Mouse (Mus musculus): Measurements from ENCODE around the gene Pcbp2.

The Pcbp2 gene

DNA sequence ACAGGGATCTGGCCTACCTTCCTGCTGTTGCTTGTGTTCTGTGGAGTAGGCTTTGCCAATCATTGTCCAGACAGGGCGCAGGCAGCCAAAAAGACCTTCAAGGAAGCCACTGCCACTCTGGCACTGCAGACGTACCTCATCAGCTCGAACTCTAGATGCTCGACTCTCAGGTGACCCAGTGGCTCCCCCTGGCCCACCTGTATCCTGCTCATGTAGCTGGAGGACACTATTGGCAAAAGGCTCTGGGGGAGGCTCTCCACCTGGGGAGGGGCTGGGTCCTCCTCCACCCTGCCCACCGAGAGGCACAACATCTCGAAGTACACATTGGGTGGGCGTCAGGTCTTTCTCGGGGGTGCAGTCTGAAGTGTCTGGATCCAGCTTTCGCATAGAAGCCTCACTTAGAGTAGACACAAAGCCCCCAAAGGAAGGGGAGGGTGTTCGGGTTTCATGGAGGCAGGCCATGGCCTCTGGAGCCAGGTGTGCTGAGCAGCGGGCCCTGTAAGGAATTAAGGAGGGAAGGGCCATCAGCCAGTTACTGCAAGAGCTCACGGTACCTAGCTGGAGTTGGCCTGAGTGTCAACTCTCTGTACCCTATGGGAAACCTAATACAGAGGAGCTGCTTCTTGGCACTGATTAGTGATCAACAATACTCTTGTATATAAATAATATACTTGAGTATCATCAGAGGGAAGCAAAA, 34.9 kb downstream of the Pcbp2 start:
- in situ Hi-C loops (cut with MboI, MseI) = no loop called here

- in situ Hi-C loops (cut with MboI, MseI) = no loop called here
Observed at GRCm38 (mm10) chr15:102505770-102506463, 35.6 kb downstream of the Pcbp2 start.

- in situ Hi-C loops (cut with MboI, MseI) = no loop called here
Observed at GRCm38 (mm10) chr15:102506464-102506830, 36.1 kb downstream of the Pcbp2 start.

- in situ Hi-C loops (cut with MboI, MseI) = no loop called here
Observed at GRCm38 (mm10) chr15:102506864-102507263, 36.5 kb downstream of the Pcbp2 start.

DNA sequence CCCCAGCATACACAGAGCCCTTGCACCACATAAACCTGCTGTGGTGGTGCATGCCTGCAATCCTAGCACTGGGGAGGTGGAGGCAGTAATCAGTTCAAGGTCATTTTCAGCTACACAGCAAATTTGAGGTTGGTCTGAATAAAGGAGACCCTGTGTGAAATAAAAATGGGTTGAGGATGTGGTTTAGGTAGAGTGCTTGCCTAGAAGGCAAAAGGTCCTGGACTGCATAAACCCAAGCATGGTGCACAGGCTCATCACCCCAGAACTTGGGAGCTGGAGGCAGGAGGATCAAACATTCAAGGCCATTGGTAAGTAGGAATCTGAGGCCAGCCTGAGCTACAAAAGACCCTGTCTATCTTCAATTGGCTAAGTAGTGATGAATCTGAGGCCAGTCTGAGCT, 37.2 kb downstream of the Pcbp2 start:
- in situ Hi-C loops (cut with MboI, MseI) = no loop called here

GRCm38 (mm10) chr15:102508336-102508735, 38.0 kb downstream of the Pcbp2 start:
- in situ Hi-C loops (cut with MboI, MseI) = no loop called here

GRCm38 (mm10) chr15:102510110-102510509, 39.8 kb downstream of the Pcbp2 start:
- in situ Hi-C loops (cut with MboI, MseI) = no loop called here

GRCm38 (mm10) chr15:102510590-102511284, 40.4 kb downstream of the Pcbp2 start:
- in situ Hi-C loops (cut with MboI, MseI) = no loop called here

DNA sequence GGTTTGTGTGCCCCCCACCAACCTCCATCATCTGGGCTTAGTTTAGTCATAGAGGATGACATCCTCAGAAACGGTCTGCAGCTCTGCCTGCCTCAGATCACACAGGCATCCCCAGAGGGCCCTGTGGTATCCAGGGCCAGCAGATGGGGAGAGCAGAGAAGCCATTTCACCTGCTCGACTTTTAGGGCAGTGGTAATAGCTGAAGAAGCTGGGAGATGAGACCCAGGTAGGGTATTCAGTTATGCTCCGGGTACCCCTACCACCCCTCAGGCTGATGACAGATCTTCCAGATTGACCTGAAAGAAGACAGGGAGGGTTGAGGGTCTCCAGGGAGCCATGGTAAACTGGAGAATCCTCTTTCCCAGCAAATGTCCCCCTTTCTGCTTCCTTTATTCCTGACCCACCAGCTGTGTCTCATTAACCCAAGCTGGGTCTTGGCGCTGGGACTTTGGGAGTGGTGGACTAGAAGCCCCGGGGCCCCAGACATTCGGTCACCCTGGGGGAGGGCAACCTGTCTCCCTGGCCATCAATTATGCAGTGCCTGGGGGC, 41.0 kb downstream of the Pcbp2 start:
- in situ Hi-C loops (cut with MboI, MseI) = no loop called here

DNA sequence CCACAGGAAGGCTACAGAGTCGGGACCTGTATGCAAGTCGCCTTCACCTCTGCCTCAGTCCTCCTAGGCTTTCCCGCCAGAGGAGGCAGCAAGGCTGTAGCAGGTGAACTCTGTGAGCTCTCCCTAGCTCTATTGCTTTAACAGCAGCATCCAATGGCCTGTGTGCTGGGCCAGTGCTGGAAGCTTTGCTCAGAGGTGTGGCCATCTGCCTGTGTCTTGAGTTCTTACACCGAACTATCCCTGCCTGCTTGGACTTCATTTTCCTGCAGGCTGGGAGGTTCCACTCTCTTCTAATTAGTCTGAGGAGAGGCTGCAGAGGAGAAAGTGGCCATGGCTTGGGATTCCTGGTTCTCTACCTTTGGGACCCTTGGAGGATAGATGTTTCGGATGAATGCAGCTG, 41.7 kb downstream of the Pcbp2 start:
- in situ Hi-C loops (cut with MboI, MseI) = no loop called here

GRCm38 (mm10) chr15:102512471-102512870, 42.1 kb downstream of the Pcbp2 start:
- in situ Hi-C loops (cut with MboI, MseI) = no loop called here

- in situ Hi-C loops (cut with MboI, MseI) = no loop called here
Observed at GRCm38 (mm10) chr15:102513004-102513403, 42.7 kb downstream of the Pcbp2 start.

GRCm38 (mm10) chr15:102515261-102515660, 44.9 kb downstream of the Pcbp2 start:
- in situ Hi-C loops (cut with MboI, MseI) = loop anchor here (5.0 kb wide), 1 partner anchor 43 kb away; the partner anchor contains the start of gene Pcbp2

GRCm38 (mm10) chr15:102515791-102516190, 45.5 kb downstream of the Pcbp2 start:
- in situ Hi-C loops (cut with MboI, MseI) = loop anchor here (5.0 kb wide), 1 partner anchor 43 kb away; the partner anchor contains the start of gene Pcbp2

DNA sequence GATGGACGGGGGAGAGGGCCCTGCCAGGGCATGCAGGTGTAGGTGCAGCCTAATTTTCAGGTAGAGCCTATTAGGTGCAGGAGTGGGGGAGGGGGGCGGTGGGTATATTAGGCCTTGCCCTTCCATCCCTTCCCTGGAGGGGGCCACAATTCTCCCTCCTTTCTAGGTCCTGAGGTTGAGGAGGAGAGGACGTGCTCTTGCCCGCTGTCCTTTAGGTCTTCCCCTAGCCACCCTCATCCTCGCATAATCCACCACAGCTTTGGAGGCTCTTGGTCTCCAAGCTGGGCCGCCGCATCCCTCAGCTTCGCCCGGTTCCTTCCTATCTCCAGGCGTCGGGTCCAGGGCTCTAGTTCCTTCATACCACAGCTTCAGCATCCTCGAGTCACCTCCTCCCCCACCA, 46.0 kb downstream of the Pcbp2 start:
- in situ Hi-C loops (cut with MboI, MseI) = loop anchor here (5.0 kb wide), 1 partner anchor 44 kb away; the partner anchor contains the start of gene Pcbp2

DNA sequence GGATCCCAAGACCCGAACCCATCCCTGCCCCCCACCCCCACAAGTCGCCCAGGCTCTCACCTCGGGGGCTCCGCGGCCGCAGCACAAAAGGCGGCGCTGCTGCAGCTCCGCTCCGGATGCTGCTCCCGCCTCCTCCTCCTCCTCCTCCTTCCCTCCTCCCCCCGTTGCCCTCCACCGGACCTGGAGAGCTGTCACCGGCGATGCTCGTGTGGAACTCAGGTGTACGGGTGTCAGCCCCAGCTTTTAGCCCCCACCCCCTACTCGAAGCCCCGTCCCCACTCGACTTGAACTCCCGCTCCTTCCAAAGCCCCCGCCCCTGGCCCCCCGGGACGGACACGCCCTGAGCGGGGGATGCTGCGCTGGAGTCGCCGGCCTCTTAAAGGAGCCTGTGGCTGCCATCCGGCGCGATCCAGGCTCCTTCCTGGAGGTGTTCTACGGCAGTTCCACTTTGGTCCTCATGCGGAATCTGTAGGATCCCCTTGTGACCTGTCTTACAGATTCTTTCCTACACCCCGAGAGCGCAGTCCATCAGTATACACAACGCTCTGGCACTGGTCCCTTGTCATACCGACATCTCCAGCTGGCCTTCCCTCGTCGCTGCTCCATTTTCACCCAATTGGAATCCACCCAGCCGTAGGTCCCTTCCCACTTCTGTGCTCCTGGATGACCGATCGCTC, 46.5 kb downstream of the Pcbp2 start, which contains the start of gene Map3k12:
Gene Map3k12, minus strand, starts transcription at position 337 of the 677 bp plus-strand sequence.
- in situ Hi-C loops (cut with MboI, MseI) = loop anchor here (5.0 kb wide), 1 partner anchor 45 kb away; the partner anchor contains the start of gene Pcbp2

- in situ Hi-C loops (cut with MboI, MseI) = loop anchor here (5.0 kb wide), 1 partner anchor 45 kb away; the partner anchor contains the start of gene Pcbp2
Observed at GRCm38 (mm10) chr15:102517631-102517975, 47.3 kb downstream of the Pcbp2 start.

DNA sequence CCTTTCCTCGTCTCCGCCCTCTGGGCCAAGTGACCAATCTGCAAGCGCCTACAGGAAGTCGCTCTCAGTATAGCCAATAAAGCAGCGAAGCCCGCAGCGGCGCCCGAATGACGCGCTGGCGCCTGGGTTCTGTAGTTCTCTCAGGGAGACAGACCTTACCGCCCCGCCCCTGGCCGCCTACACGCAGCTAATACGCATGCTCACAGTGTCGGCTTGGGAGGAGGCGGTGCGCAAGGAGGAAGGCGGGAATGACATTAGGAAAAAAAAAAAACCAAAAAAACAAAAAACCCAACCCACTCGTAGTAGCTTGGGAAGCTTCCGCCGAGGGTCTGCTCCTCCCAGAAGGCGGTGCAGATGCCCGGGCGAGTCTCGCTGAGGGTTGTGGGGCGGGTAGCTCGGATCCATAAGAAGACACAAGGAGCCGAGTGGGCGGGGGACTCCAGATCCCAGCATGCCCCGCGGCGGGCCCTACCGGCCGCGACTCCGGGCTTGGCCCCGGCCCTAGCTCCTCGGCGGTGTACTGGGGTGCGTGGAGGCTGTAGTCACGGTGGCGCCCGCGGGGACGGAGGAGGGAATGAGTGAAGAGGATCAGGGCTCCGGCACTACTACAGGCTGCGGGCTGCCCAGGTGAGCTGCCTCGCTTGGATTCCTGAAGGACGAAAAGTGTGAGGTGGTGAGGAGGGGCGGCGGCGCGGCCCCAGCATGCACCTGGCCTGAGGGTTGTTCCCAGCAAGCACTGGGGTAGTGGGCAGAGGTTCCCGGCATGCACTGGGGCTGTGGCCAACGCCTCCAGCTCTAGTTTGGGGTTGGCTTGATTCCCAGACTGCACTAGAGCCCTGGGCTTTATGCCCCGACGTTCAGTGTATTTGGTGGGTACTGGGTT, 47.9 kb downstream of the Pcbp2 start, which contains the start of gene Tarbp2:
Gene Tarbp2, plus strand, starts transcription at position 217 of the 883 bp plus-strand sequence.
- in situ Hi-C loops (cut with MboI, MseI) = loop anchor here (5.0 kb wide), 1 partner anchor 46 kb away; the partner anchor contains the start of gene Pcbp2

- in situ Hi-C loops (cut with MboI, MseI) = loop anchor here (5.0 kb wide), 1 partner anchor 47 kb away; the partner anchor contains the start of gene Pcbp2
Observed at GRCm38 (mm10) chr15:102518859-102519201, 48.5 kb downstream of the Pcbp2 start.
